Mouse (Mus musculus) intestine, postnatal 0 days (tissue): ENCODE measurements at regions not wholly inside any gene's neighbourhood (a gene's known extent, or its start where the extent isn't known, plus 50 kb on each side); places are given as distances from the start of the nearest gene placed in this dataset.

ENCODE experiments used
- ATAC-seq: fragments of 200-750 bp; cut with Nextera tagmentation; 2 replicates; pipeline ENCODE4 v1.8.0; 2017; ENCODE audit warnings: mild to moderate bottlenecking, moderate TSS enrichment, moderate library complexity
- H3K27ac ChIP-seq: fragments of 300-500 bp; sonication (generic); 2 replicates; pipeline ENCODE4 v1.5.1; 2014; ENCODE audit warnings: mild to moderate bottlenecking, low read depth, low read length, moderate library complexity
- H3K27me3 ChIP-seq: fragments of 300-500 bp; sonication (generic); replicated peaks from 2 replicates; pipeline ENCODE4 v1.6.1; 2014; ENCODE audit warnings: low read length, mixed read lengths; ENCODE audit not compliant: control insufficient read depth, insufficient read depth
- H3K36me3 ChIP-seq: fragments of 300-500 bp; sonication (generic); 2 replicates; pipeline ENCODE4 v1.6.1; 2014; ENCODE audit warnings: mild to moderate bottlenecking, moderate library complexity; ENCODE audit not compliant: control insufficient read depth, insufficient read depth
- H3K4me1 ChIP-seq: fragments of 300-500 bp; sonication (generic); replicated peaks from 2 replicates; pipeline ENCODE4 v1.6.1; 2014; ENCODE audit warnings: antibody characterized with exemption, low read length, mixed read lengths; ENCODE audit not compliant: control insufficient read depth, insufficient read depth
- H3K4me2 ChIP-seq: fragments of 300-500 bp; sonication (generic); replicated peaks from 2 replicates; pipeline ENCODE4 v1.6.1; 2014; ENCODE audit warnings: low read depth, mild to moderate bottlenecking, moderate library complexity
- H3K4me3 ChIP-seq: fragments of 300-500 bp; sonication (generic); 2 replicates; pipeline ENCODE4 v1.5.1; 2014; ENCODE audit warnings: low read depth, low read length
- H3K9ac ChIP-seq: fragments of 300-500 bp; sonication (generic); 2 replicates; pipeline ENCODE4 v1.6.1; 2014; ENCODE audit warnings: mild to moderate bottlenecking, low read depth, low read length
- H3K9me3 ChIP-seq: fragments of 300-500 bp; sonication (generic); 2 replicates; pipeline ENCODE4 v1.6.1; 2016; ENCODE audit warnings: mixed run types; ENCODE audit not compliant: control insufficient read depth
- CTCF ChIP-seq: sonication (generic); IDR thresholded peaks from 2 replicates; pipeline ENCODE4 v1.5.1; 2016; ENCODE audit warnings: low read depth, mild to moderate bottlenecking, control low read depth, antibody characterized with exemption, moderate library complexity
- WGBS: fragments of 180-500 bp; shearing (Covaris S2); extraction: QIAGEN DNeasy Blood & Tissue Kit; methylation state at CpG from one replicate; pipeline ENCODE4 v1.1.7; 2014; 5-methylcytosine and 5-hydroxymethylcytosine counted together

- H3K27ac ChIP-seq = no peak overlapping the region
- no peak overlapping the region for H3K4me3 ChIP-seq
- no peak overlapping the region for H3K9ac ChIP-seq
- H3K27me3 ChIP-seq = 0 out of 2 replicates have a peak, but pooled peaks cover 3% of the 10 kb centered on the region
- no peak overlapping the region for H3K4me2 ChIP-seq
- H3K4me1 ChIP-seq = no peaks in the 10 kb centered on the region
- no peak for TF ChIP-seq CTCF
- no peaks in the 10 kb centered on the region for H3K9me3 ChIP-seq
- ATAC-seq = no peak
- H3K36me3 ChIP-seq = no peaks in the 10 kb centered on the region
- 94% methylated on average over 1 of the region's 1 CpGs for WGBS
Measured at GRCm38 (mm10) chr6:127392799-127393172, 53.9 kb upstream of the Parp11 start.

- 38% methylated on average over 9 of the region's 9 CpGs for WGBS
- ATAC-seq = no peak
- H3K4me2 ChIP-seq = no peak overlapping the region
- no peak for TF ChIP-seq CTCF
- H3K36me3 ChIP-seq = no peaks in the 10 kb centered on the region
- 0 out of 2 replicates have a peak, but pooled peaks cover 3% of the 10 kb centered on the region for H3K27me3 ChIP-seq
- H3K9me3 ChIP-seq = no peaks in the 10 kb centered on the region
- no peaks in the 10 kb centered on the region for H3K4me1 ChIP-seq
- H3K27ac ChIP-seq = no peak overlapping the region
- no peak overlapping the region for H3K9ac ChIP-seq
- no peak overlapping the region for H3K4me3 ChIP-seq
Measured at GRCm38 (mm10) chr6:127393907-127394600, 52.6 kb upstream of the Parp11 start.
